Mouse (Mus musculus) embryo, embryonic 9.5 days (tissue): Measurements from ENCODE around the gene Ghitm.
A peak's percentile ranks its signal among the peaks of the same experiment; 100 is the strongest.

Source experiments
- DNase-seq: peaks from one replicate; pipeline ENCODE4 v3.0.0-alpha.2; 2017; ENCODE audit errors: extremely low spot score

The Ghitm gene

GRCm38 (mm10) chr14:37104747-37105146 is 30.3 kb downstream of the Ghitm start:
- no peak for DNase-seq

DNA sequence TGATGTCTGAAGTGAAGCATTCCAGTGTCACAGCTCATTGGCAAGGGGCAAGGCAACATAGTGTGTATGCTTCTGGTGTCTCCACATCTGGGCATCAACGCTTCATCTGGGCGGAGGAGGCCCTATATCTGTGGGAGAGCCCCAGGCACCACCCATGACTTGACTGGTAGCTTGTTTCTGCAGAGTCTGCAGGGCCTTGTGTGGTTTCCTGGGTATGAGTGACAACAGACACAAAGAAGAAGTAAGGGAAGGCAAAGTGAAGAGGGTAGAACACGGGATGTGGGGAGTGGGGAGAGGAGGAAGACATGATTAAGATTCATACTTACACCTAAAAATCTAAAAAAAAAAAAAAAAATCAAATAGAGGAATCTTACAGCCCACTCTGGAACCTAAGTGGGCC is 32.6 kb downstream of the Ghitm start:
- DNase-seq: no peak

GRCm38 (mm10) chr14:37101531-37101930 is 33.5 kb downstream of the Ghitm start:
- DNase-seq: no peak

DNA sequence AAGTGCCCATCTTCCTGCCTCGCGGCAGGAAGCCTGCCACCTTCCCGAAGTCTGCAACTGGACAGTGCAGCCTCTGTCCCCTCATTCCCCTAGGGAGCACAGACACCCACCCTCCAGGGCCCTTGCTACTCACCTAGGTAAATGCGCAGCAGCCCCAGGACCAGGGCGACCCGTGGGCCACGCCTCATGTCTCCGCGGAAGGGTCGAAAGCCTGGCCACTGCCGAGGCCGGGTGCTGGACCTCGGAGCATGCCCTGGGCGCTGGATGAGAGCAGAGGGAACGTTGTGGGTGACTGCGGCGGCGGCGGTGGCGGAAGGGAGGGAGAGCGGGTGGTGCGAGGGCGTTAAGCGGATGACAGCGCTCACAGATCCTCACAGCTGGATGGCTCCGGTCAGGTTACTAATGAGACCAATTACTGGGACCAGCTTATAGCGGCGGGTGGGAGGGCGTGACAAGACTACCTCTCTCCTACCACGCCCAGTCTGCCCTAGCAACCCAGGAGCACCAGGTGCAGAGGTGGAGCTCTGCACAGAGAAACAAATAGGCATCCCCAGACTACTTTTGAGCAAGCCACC is 37.0 kb downstream of the Ghitm start, which contains the start of gene Cdhr1:
Gene Cdhr1, minus strand, starts transcription at position 392 of the 575 bp plus-strand sequence.
- peak; percentile 53 for DNase-seq

- DNase-seq: no peak
Measured at GRCm38 (mm10) chr14:37095556-37095955, 39.5 kb downstream of the Ghitm start.

GRCm38 (mm10) chr14:37094436-37094835 is 40.6 kb downstream of the Ghitm start:
- DNase-seq: no peak

DNA sequence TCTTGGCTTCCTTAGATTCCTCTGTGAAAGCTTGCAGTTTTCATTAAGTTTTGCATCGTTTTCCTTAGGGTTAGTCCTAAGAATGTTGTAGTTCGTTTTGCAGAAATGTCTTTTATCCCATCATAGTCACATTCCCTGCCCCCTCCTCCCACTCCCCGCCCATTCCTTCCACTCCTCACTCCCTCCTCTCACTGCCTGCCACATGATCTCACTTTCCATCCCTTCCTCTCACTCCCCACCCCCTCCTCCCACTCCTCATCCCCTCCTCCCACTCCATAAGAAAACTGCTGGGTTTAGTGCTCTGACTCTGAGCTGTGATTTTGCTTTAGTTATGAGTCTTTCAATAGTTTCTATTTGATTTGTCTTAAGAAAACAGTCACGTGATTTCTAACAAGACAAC is 51.3 kb downstream of the Ghitm start:
- no peak for DNase-seq

DNA sequence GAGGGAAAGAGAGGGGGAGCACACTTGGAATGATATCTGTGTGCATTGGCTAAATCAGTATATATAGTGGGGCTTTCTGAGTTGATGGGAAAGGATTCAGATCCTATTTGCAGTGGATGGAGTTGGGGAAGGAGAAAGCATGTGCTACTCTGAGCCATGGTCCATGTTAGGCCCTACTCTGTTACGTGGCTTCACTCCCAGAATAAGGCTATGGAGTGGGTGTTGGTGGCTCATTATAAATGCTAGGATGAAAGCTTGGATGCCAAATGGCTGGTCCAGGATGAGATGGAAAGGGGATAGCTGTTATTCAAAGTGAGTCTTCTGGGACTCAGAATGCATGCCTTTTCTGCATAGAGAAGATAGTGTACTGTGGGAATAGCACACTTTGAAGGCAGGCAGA is 54.3 kb downstream of the Ghitm start:
- no peak for DNase-seq
